Mouse (Mus musculus) lung, adult 2 months (tissue): ENCODE data around the gene Shroom1. TPM values are rescaled to one million over a fixed set of nuclear protein-coding genes. Genes with fewer than 3 reads are reported as not detected.

Experiments
- DNase-seq: peaks from one replicate; pipeline ENCODE4 v3.0.0; 2022
- H3K4me1 ChIP-seq: fragments of 200-500 bp; 2 replicates; pipeline ENCODE4 v1.6.1; 2011; ENCODE audit warnings: low read length; ENCODE audit not compliant: control insufficient read depth, insufficient read depth
- H3K4me3 ChIP-seq: fragments of 200-500 bp; replicated peaks from 2 replicates; pipeline ENCODE3; 2011; ENCODE audit warnings: low read depth, mild to moderate bottlenecking, control low read depth, low read length; ENCODE audit errors: extremely low read depth
- CTCF ChIP-seq: fragments of 200-500 bp; IDR thresholded peaks from 2 replicates; pipeline ENCODE4 v1.5.1; 2011; ENCODE audit warnings: mild to moderate bottlenecking, low read length, control low read depth; ENCODE audit not compliant: insufficient read depth
- POLR2A ChIP-seq: fragments of 200-500 bp; IDR thresholded peaks from 2 replicates; pipeline ENCODE4 v1.6.1; 2011; ENCODE audit warnings: low read depth, mild to moderate bottlenecking, control low read depth, low read length, borderline replicate concordance; ENCODE audit errors: extremely low read depth
- WGBS: fragments of 180-500 bp; shearing (Covaris S2); methylation state at CpG from one replicate; pipeline ENCODE4 v1.1.7; 2018; 5-methylcytosine and 5-hydroxymethylcytosine counted together
- polyA plus RNA-seq: library from polyadenylated mRNA; depleted of rRNA; stranded (reverse); fragments of >200 nt; gene quantifications from 2 replicates; pipeline ENCODE4 v1.2.3, GENCODE M21; 2012; rRNA removed

Gene Shroom1
- polyA plus RNA-seq, 1 experiment: 3.0 TPM

GRCm38 (mm10) chr11:53505026-53505663 is 48.1 kb downstream of the Shroom1 start:
- TF ChIP-seq CTCF: no peak
- no peak for TF ChIP-seq POLR2A
- no peaks in the 10 kb centered on the region; the same call in 1 of the 2 replicates for H3K4me1 ChIP-seq
- H3K4me3 ChIP-seq: no peak overlapping the region
- WGBS: 84% methylated on average over 5 of the region's 5 CpGs
- DNase-seq: no peak

DNA sequence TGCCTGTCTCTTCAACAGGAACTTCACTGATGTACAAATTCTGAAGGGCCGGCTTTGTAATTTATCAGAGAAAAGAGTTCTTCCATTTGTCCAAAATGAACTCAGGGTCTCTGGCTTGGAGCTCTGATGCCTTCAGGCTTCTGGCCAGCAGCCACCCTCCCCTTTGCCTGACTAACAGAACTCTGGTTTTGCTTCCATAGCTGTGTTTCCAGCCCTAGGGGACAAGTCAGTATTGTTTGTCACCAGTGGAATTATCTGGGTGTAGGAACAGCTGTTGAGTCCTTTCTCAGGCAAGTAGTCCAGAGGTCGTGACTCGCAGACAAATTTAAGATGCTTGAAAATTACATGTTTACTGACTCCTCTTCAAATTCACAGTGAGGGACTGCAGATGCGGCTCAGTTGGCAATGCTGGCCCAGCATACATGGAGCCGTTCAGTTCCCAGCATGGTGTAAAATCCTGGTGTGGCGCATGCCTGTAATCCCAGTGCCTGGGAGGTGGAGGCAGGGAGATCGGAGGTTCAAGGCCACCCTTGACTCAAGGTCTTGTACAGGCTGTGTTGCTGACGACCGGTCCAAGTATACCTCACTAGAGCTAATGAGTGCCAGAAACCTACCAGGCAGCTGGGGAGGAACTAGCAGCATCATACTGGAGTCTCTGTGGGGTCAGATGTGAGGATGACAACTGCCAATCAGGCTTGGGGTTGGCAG is 50.2 kb downstream of the Shroom1 start:
- DNase-seq: no peak
- 75% methylated on average over 9 of the region's 9 CpGs for WGBS
- Histone ChIP-seq H3K4me3 (no peak overlapping the region), H3K4me1 (no peaks in the 10 kb centered on the region; the same call in 1 of the 2 replicates)
- TF ChIP-seq POLR2A (no peak), CTCF (no peak)

- DNase-seq: no peak
- Histone ChIP-seq H3K4me1 (no peaks in the 10 kb centered on the region; the same call in 1 of the 2 replicates), H3K4me3 (no peak overlapping the region)
- 28% methylated on average over 7 of the region's 7 CpGs for WGBS
- TF ChIP-seq CTCF: no peak
- TF ChIP-seq POLR2A: no peak
Observed at GRCm38 (mm10) chr11:53508152-53508551, 51.1 kb downstream of the Shroom1 start.

GRCm38 (mm10) chr11:53508591-53508990 is 51.6 kb downstream of the Shroom1 start:
- TF ChIP-seq CTCF (no peak), POLR2A (no peak)
- Histone ChIP-seq H3K4me3 (no peak overlapping the region), H3K4me1 (no peaks in the 10 kb centered on the region; the same call in 1 of the 2 replicates)
- WGBS: 57% methylated on average over 3 of the region's 3 CpGs
- no peak for DNase-seq

DNA sequence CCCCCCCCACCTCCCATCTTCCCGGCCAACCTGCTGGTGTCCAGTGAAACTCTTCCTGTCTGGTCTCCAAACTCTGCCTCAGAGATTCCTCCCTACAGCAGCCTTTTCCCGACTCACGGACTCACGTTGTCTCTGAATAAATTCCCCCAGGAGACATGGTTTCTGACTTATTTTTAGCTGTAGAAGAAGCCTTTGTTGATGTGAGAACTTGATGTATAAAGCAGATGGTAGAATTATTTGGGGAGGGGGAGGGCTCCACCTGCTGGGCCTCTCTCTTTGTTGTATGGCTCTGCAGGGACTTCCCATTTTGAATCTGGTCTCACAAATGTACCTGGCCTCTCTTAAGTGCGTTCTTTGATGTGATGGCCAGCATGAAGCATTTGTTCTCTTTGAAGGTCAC is 53.3 kb downstream of the Shroom1 start:
- WGBS: 45% methylated on average over 5 of the region's 5 CpGs
- no peak for DNase-seq
- Histone ChIP-seq H3K4me3 (no peak overlapping the region), H3K4me1 (no peaks in the 10 kb centered on the region; the same call in 1 of the 2 replicates)
- no peak for TF ChIP-seq CTCF
- no peak for TF ChIP-seq POLR2A

DNA sequence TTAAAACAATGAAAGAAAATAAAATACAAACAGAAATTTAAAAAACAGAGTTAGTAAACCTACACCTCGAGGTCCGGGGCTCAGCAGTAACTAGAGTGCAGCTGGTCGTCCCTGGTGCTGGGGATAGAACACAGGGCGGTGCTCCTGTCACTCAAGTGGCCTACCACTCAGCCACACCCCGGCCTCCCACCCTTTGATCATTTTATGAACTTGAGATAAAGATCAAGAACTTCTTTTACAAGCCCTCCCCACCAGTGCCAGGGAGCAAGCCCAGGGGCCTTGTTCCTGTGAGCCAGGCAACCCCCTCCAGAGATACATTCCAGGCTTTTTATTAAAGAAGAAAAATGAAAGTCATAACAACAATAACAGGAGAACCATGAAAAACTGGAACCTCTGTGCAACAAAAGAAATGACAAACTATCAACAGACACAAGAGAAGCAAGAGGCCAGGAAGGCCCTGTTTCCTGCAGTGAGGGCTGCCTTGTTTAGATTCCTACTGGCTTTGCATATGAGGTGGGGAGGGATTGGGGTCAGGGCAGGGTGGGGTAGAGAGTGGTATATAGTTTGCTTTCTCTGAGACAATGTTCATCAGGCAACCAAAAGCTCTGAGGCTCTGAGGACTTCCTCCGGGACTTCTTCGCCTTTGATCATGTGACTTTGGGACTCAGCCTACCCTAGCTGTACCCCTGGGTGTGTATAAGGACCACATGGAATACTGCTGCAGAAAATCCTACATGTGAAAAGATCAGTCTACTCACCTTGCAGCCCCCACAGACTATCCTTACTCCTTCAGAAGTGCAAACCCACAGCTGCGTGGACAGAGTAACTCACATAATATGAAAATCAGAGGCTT is 60.0 kb downstream of the Shroom1 start:
- Histone ChIP-seq H3K4me3 (no peak overlapping the region), H3K4me1 (peaks cover 8% of the 10 kb centered on the region)
- WGBS: 40% methylated on average over 8 of the region's 8 CpGs
- TF ChIP-seq CTCF (no peak), POLR2A (no peak)
- DNase-seq: no peak

Other genes starting within 250 kb of the Shroom1 start
- gene Hspa4, start 156.7 kb upstream of the Shroom1 start, polyA plus RNA-seq: 22.0 and 24.9 TPM in 2 replicates
- 3.0 and 5.1 TPM in 2 replicates for gene Zcchc10, start 132.5 kb upstream of the Shroom1 start, polyA plus RNA-seq
- 14.0 and 20.4 TPM in 2 replicates for gene Aff4, start 106.4 kb upstream of the Shroom1 start, polyA plus RNA-seq
- gene Leap2, start 34.0 kb upstream of the Shroom1 start, polyA plus RNA-seq: not detected in 2 replicates
- 238 and 276 TPM in 2 replicates for gene Uqcrq, start 26.4 kb upstream of the Shroom1 start, polyA plus RNA-seq
- gene Gdf9, start 26.2 kb upstream of the Shroom1 start, polyA plus RNA-seq: 0.83 and 0.97 TPM in 2 replicates
- 0.25 TPM in 2 replicates for gene Gm10447, start 95 bp upstream of the Shroom1 start, polyA plus RNA-seq
- gene Gm9837, start 13.3 kb downstream of the Shroom1 start, polyA plus RNA-seq: not detected in 2 replicates
- not detected in 2 replicates for gene Gm9945, start 23.0 kb downstream of the Shroom1 start, polyA plus RNA-seq
- 0.86 and 0.98 TPM in 2 replicates for gene Sowaha, start 23.1 kb downstream of the Shroom1 start, polyA plus RNA-seq
- gene Sept8, start 62.1 kb downstream of the Shroom1 start, polyA plus RNA-seq: 40.8 and 49.5 TPM in 2 replicates
- gene Kif3a, start 110.2 kb downstream of the Shroom1 start, polyA plus RNA-seq: 5.4 and 8.5 TPM in 2 replicates
- 0.46 TPM in 1 of 2 replicates, not detected in the other for gene Il4, start 161.5 kb downstream of the Shroom1 start, polyA plus RNA-seq
- gene Il13, start 177.5 kb downstream of the Shroom1 start, polyA plus RNA-seq: not detected in 2 replicates